Mouse (Mus musculus) G1E-ER4 (cell line): ENCODE data around the gene Prkg2. TPM values are rescaled to one million over a fixed set of nuclear protein-coding genes. Genes with fewer than 3 reads are reported as not detected.

Source experiments
- GATA1 ChIP-seq: IDR thresholded peaks from one replicate; pipeline ENCODE4 v1.8.0; 2012; ENCODE audit warnings: low read length, inconsistent platforms
- polyA plus RNA-seq: library from polyadenylated mRNA; stranded (reverse); fragments of >175 nt; gene quantifications from 2 replicates; pipeline ENCODE4 v1.2.3, GENCODE M21; 2012

The Prkg2 gene
- polyA plus RNA-seq, 1 experiment = not detected

DNA sequence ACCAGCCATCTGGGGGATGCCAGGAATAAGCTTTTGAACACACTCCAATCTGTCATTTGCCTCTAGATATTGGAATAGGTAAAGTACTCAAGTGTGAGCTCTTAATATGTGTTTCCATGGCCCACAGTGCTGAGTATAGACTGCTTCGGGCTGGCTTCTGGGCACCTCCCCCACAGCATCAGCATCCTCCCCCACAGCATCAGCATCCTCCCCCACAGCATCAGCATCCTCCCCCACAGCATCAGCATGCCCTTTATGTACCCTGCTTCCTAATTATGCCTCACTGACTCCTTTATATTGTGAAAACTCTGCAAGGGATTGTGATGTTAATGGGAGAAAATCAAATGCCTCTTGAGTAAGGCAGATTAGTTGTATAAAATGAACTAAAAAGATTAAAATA lies 49.5 kb downstream of the Prkg2 start:
- no peak for TF ChIP-seq GATA1

DNA sequence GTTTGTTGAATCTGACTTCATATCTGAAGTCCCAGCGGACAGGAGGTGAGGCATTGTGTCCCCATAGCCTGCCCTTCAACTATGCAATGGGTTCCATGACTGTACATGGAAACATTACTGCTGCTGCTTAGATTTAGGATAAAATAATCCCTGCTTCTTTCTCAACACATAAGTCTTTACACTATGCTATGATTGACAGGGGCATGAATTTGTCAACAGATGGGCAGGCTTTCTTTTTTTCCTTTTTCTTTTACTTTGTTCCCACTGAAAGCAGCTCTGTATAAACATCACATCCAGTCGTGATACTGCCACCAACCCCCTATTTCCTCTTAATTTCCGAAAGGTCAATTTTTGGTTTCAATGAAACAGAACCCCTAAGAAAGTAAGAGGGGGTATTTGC lies 50.0 kb downstream of the Prkg2 start:
- no peak for TF ChIP-seq GATA1

DNA sequence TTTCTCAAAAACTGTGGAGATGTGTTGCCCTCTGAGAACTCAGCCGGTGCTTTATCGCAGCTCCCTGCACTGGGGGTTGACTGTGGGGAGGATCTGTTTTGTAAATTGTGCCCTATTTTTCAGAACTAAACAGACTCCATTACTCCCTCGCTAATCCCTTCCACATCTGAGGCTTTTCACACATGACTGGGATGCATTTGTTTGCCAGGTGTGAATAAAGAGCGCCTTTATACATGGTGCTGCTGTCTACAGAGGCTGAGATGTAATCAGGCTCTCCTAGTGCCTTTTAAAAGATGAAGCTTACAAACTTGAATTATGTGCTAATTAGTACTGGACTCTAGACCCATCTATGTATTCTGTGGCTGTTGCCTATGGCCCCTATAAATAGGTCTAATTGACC lies 50.7 kb downstream of the Prkg2 start:
- TF ChIP-seq GATA1 = no peak

DNA sequence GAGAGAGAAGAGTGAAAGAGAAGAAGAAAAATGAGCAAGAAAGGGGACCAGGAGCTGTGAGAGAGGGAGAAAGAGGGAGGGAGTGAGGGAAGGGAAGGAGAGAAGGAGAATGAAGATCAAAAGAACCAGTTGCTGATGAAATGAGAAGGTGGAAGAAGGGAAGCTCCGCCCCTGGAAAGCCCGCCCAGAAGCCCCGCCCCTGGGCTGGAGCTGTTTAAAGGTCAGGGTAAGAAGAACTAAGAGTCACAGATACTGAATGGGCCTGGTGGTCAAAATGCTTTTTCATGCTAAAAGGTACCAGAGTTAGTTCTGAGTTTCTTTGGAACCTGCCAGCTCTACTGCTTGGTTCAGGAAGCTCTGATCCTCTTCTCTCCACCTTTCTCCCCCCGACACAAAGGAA lies 51.1 kb downstream of the Prkg2 start:
- no peak for TF ChIP-seq GATA1

DNA sequence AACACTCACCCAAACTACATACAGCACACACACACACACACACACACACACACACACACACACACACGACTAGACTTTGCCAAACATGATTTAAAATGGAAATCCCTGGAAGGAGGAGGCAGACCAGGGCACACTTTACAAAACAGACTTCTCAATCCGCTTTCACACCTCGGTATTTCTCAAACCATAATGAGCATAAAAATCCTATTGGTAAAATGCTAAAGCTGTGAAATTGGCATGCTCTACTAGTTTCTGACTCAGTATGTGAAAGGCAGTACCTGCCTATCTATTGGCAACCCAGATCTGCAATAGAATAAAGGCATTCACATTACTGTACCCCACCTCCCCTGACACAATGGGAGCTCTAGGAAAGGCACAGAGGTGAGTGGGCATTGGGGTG lies 52.1 kb downstream of the Prkg2 start:
- no peak for TF ChIP-seq GATA1

DNA sequence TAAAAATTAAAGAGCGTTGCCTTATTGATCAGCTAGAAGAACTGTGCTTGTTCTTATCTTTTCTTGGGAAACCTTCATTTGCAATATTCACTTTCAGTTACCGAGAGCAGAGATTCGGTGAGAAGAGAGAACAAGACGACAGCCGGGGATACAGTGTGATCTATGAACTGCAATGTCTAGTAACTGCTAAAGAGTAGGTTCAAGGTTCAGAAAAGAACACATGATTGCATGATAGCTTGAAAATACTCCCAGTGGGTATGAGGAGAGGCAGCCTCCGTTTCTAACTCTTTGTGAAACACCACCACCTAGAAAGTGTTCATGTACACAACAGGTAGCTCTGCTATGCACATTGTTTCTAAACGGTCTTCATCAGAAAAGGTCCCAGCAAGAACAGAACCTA lies 55.8 kb downstream of the Prkg2 start:
- TF ChIP-seq GATA1 = no peak

DNA sequence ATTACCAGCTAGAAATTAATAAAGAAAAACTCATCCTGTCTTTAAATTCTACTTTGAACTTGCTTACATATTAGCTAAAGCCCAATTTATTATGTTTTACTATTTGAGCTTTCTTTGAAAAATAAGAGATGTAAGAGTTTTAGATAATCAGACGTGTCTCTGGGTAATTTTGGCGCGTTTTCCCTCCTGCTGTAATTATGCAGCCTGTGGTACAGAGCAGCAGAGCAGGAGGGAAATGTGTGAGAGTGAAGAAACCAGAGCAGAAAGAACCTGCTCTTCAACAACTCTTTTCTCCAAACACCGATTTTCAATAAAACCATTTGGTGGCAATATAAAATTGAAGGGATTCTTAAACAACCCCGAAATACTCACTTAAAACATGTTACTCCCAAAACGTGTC lies 58.8 kb downstream of the Prkg2 start:
- TF ChIP-seq GATA1 = no peak

DNA sequence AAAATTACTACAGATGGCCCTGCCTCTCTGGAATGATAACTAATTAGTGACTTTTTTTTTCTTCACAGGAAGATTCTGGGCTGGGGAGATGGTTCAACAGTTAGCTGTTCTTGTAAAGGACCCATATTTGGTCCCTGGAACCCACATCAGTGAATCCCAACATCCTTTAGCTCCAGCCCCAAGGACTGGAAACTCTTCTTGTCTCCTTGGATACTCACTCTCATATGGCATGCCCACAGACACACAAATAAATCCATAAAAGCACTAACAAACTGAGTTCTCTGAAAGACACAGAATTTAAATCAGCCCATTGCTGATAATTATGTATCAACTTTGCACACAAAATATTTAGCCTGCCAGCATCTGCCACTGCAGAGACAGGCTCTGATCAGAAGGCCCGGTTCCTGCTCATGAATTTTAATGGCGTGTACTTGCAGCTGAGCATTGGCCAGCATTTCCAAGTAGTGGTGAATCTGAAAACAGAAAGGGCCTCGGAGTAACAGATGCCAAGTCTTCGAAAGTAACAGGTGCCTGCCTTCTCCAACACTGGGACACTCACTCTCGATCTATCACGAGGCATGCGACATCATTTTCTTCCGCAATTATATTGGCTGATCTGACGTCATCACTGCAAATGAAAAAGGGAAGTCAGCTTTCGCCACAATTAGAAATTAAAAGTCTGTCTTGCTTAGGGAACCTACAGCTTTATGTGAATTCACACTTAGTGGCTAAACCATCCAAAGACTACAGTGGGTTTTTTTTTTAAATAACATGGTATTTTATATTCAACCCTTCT lies 61.1 kb downstream of the Prkg2 start:
- no peak for TF ChIP-seq GATA1

DNA sequence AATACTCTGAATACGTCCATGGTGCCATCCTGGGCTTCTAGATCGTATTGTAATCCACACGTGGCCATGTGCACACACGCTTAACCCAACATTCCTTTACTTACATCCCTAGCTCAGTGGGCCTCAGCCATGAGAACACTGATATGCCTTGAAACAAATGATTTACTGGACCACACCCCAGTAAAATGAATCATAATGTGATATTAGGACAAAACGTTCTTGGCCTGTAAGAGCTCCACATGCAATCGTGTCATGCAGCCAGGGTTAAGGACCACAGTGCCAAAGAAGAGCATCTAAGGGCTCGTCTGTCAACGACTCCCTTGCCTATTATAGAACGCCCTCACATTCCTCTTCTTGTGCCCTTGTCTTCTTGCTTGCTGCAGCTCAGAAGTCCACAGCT lies 70.5 kb downstream of the Prkg2 start:
- TF ChIP-seq GATA1 = no peak

DNA sequence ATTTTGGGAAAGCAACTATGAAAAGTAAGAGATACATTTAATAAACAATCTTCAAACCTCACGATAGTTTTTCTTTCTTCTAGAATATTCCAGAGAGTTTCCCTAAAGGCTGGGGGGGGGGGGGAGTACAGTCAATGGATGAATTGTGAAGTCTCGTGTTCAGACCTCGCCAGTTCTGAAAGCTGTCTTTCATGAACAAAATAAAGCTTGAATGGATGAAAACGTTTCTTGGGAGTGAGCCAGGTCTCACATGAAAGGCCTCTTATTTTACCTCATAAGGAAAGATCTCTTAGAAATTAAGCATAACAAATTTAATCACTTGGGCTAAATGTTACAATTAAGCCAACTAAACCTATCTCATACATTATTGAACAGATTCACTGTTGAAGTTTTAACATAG lies 72.0 kb downstream of the Prkg2 start:
- no peak for TF ChIP-seq GATA1

DNA sequence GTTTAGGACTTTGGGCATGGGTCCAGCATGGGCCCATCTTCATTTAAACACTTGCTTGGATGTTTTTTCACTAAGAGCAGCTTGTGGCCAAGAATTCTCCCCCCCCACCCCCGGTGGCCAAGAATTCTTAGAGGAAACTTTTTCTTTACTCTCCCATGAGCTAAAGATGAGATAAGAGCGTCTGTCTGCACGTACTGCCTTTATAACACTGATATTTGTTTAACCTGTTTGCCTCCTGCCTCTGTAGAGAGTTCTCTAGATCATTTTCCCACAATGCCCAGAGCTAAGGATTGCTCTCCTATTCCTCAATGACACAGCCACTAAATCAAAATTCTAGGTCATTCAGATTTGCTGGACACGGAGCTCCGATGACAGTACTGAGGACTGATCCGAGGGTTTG lies 72.8 kb downstream of the Prkg2 start:
- no peak for TF ChIP-seq GATA1

DNA sequence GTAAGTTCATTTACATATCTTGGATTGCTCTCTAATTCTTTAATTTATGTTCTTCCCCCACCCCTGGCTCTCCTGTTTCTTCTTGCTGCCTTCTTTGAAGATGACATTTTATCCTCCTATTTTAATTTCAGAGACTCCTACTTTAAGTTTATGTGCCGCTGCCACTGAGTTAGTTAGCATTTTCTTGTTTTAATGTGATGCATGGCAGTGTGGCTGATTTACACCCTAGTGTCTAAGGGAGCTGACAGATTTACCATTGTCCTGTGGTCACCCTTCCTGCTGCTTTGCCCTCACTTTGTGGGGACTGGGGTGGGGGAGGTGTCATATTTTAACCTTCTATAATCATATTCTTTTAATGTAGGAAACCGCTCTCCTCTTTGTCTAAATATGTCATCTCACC lies 74.7 kb downstream of the Prkg2 start:
- TF ChIP-seq GATA1 = no peak

DNA sequence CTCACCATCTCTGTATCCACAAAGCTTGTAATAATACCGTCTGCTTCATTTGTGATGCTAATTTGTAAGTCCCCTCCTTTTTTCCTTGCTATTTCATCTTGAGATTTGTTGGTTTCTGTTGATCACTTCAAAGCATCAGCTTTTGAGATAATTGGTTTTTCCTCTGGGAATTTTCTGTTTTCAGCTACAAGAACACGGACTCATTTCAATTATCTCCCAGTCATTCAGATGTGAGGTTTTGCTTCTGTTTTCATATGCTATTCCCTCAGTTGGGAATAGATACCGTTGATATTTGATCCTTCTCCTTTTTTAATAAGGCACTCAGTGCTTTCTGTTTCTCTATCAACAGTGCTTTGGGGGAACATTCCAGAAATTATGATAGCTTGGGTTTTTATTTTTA lies 81.6 kb downstream of the Prkg2 start:
- TF ChIP-seq GATA1 = no peak

DNA sequence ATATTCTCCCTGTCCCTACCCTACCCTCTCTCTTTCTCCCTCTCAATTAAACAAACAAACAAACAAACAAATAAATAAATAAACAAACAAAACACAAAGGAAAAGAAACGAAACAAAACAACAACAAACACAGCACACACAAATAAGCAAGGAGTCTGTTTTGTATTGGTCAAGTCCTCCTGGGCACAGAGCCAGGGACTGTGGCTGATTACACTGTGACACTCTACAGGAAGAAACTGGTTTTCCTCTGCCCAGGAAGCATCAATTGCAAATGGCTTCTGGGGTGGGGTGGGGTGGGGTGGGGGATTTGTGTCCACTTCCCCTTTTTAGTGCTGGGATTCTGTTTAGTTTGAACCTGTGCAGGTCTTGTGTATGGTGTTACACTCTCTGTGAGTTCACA lies 83.8 kb downstream of the Prkg2 start:
- TF ChIP-seq GATA1 = no peak

DNA sequence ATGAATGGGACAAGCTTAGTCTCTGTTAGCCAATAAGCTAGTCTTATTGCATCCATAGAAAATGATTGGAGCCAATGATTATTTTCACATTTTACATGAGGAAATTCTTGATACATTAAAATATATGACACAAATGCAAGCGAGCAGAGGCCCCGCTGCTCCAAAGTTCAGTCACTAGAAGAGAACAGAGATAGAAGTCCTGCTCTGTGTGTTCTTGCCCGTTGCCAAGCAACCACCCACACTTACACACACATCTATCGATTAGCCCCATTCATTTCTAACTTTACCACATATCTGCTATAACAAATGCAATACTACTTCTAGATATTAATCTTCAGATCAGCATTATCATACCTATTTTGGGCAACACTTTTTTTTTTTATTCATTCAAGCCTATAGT lies 85.6 kb downstream of the Prkg2 start:
- TF ChIP-seq GATA1 = no peak

DNA sequence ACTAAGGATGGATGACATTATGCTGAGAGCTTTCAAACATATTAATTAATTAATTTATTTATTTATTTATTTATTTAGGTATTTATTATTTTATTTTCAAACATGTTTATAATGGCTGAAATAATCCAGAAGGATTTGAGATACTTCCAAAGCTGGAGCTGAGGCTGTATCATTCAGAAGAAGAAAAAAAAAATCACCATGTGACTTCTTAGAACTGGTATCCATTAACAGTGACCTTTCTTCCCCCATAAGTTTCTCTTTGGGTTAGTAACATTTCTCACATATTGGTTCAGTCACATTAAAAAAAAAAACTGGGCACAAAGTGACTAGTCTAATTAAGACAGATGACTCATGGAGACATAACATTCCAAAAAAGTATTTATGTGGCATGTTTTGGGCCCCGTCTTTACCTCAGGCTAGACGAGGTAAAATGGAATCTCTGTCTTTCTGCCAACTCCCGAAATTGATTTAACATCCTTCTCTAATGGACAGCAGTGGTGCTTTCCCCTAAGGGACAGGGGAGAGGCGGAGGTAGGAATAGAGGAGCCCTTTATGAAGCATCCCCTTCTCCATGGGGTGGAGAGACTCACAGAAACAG lies 86.6 kb downstream of the Prkg2 start:
- TF ChIP-seq GATA1 = no peak

DNA sequence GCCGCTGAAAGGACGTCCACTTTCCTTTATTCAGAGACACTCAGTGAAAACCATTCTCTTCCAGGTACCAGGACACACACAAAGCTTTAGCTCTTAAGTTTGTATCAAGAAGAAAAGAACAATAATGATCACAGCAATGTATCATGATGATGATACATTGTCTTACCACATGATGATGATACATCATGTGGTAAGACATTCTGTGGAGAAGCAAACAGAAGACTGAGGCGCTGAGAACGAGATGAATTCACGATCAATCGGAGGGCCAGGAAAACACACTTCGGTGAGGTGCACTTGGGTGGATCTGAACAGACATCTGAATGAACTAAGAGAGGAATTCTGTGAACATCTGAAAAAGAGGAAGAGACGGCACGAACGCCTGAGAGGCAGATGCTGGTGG lies 87.4 kb downstream of the Prkg2 start:
- no peak for TF ChIP-seq GATA1
